Comparison of ENCODE assay signal across 11 mouse cellular contexts in the genomic region with DNA sequence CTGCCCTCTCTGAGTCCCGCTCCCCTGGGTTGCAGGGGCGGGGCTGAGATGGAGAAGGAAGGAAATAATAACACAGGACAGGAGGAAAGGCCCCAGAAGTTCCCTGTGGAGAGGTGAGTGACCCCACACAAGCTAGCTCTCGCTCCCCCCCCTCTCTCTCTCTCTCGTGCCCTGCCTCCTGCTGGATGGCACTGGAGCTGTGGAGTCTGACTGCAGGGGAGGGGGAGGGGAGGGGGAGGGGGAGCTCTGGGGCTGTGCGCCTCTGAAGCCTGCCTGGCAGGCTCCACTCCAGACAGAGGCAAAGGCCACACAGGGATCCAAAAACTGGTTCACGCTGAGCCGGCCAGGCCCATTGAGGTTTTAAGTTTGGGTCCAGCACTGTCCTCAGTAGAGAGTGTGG.
A peak's percentile ranks its signal among the peaks of the same experiment; 100 is the strongest.
DNase-seq lines count a peak whose midpoint lies in the region; ATAC-seq lines count a peak whose summit lies in the region.
"Had no signal": no experiment of that assay in that cellular context is flagged by ENCODE, and none has a peak within 500 bp of the region (broad histone marks: within the 10 kb centered on the region; RNA-seq: fewer than 3 reads in every experiment).

No protein-coding gene starts in this region.

- no peak for ATAC-seq in forebrain, embryonic 16.5 days
- ATAC-seq in lung, embryonic 15.5 days (ENCODE audit: borderline replicate concordance, extremely low read depth, low FRiP score, low TSS enrichment) = no peak
- no peak for ATAC-seq in forebrain, embryonic 12.5 days (ENCODE audit: low FRiP score)
- no peak for ATAC-seq in neural tube, embryonic 12.5 days (ENCODE audit: low FRiP score, low read depth)
- ATAC-seq in megakaryocyte-erythroid progenitor cell, adult 5-6 weeks (replicated peaks; ENCODE audit: low FRiP score, low TSS enrichment, poor library complexity, severe bottlenecking) = no peak

- peaks cover 13% of the 10 kb centered on the region for H3K27me3 ChIP-seq in forebrain, embryonic 10.5 days (ENCODE audit: poor library complexity, severe bottlenecking)
- no peaks in the 10 kb centered on the region for H3K27me3 ChIP-seq in forebrain, embryonic 16.5 days (replicated peaks; ENCODE audit: control insufficient read depth, insufficient read depth, low read length)
- no peaks in the 10 kb centered on the region for H3K27me3 ChIP-seq in lung, embryonic 15.5 days
- no peaks in the 10 kb centered on the region for H3K27me3 ChIP-seq in forebrain, embryonic 12.5 days
- H3K27me3 ChIP-seq in neural tube, embryonic 12.5 days (replicated peaks) = no peaks in the 10 kb centered on the region

- H3K4me3 ChIP-seq in forebrain, embryonic 10.5 days = no peak overlapping the region
- no peak overlapping the region for H3K4me3 ChIP-seq in forebrain, embryonic 16.5 days (replicated peaks; ENCODE audit: low read length)
- no peak overlapping the region for H3K4me3 ChIP-seq in lung, embryonic 15.5 days
- H3K4me3 ChIP-seq in forebrain, embryonic 12.5 days (replicated peaks) = no peak overlapping the region
- no peak overlapping the region for H3K4me3 ChIP-seq in neural tube, embryonic 12.5 days

- H3K27ac ChIP-seq in forebrain, embryonic 10.5 days = peak overlapping the region; percentile 69
- H3K27ac ChIP-seq in forebrain, embryonic 16.5 days (ENCODE audit: low read length) = no peak overlapping the region
- peak overlapping the region; percentile 24; the same call in 1 of the 2 replicates for H3K27ac ChIP-seq in lung, embryonic 15.5 days
- peak overlapping the region; percentile 43; the same call in 1 of the 2 replicates for H3K27ac ChIP-seq in forebrain, embryonic 12.5 days
- H3K27ac ChIP-seq in neural tube, embryonic 12.5 days = 0 out of 2 replicates have a peak overlapping the region, but pooled peaks have one; percentile 20

- H3K9me3 ChIP-seq in forebrain, embryonic 10.5 days = no peaks in the 10 kb centered on the region
- H3K9me3 ChIP-seq in forebrain, embryonic 16.5 days (ENCODE audit: control insufficient read depth, low read length) = no peaks in the 10 kb centered on the region
- H3K9me3 ChIP-seq in lung, embryonic 15.5 days = no peaks in the 10 kb centered on the region
- H3K9me3 ChIP-seq in forebrain, embryonic 12.5 days = no peaks in the 10 kb centered on the region
- no peaks in the 10 kb centered on the region for H3K9me3 ChIP-seq in neural tube, embryonic 12.5 days

- DNase-seq in forebrain, embryonic 10.5 days (ENCODE audit: extremely low spot score, low spot score) = peak; percentile 44
- no peak for DNase-seq in lung, postnatal 25 days (ENCODE audit: low spot score)
- DNase-seq in kidney, adult 11 months = no peak
- DNase-seq: heart, postnatal 36 days; lung, postnatal 10 days; thymus, postnatal 25 days had no signal

- WGBS in forebrain, embryonic 10.5 days = 10% methylated on average over 5 of the region's 7 CpGs
- 11% methylated on average over 7 of the region's 7 CpGs for WGBS in forebrain, embryonic 16.5 days
- WGBS in lung, embryonic 15.5 days = 30% methylated on average over 6 of the region's 7 CpGs
- WGBS in forebrain, embryonic 12.5 days = 10% methylated on average over 7 of the region's 7 CpGs
- WGBS in neural tube, embryonic 12.5 days = 17% methylated on average over 6 of the region's 7 CpGs

- H3K9ac ChIP-seq in forebrain, embryonic 16.5 days (replicated peaks; ENCODE audit: low read depth, low read length) = no peak overlapping the region
- H3K9ac ChIP-seq in lung, embryonic 15.5 days = no peak overlapping the region
- peak overlapping the region; percentile 29; the same call in 1 of the 2 replicates for H3K9ac ChIP-seq in forebrain, embryonic 12.5 days
- H3K9ac ChIP-seq in neural tube, embryonic 12.5 days = no peak overlapping the region

- H3K4me2 ChIP-seq in forebrain, embryonic 16.5 days (ENCODE audit: low read length) = no peak overlapping the region
- no peak overlapping the region for H3K4me2 ChIP-seq in lung, embryonic 15.5 days
- H3K4me2 ChIP-seq in forebrain, embryonic 12.5 days = no peak overlapping the region
- 0 out of 2 replicates have a peak overlapping the region, but pooled peaks have one; percentile 3 for H3K4me2 ChIP-seq in neural tube, embryonic 12.5 days (replicated peaks)

- H3K4me1 ChIP-seq in forebrain, embryonic 10.5 days = peaks cover 68% of the 10 kb centered on the region
- peaks cover 39% of the 10 kb centered on the region for H3K4me1 ChIP-seq in forebrain, embryonic 16.5 days (replicated peaks; ENCODE audit: control insufficient read depth, insufficient read depth, low read length)
- peaks cover 21% of the 10 kb centered on the region; the same call in 1 of the 2 replicates for H3K4me1 ChIP-seq in lung, embryonic 15.5 days
- H3K4me1 ChIP-seq in forebrain, embryonic 12.5 days = peaks cover 55% of the 10 kb centered on the region
- H3K4me1 ChIP-seq in neural tube, embryonic 12.5 days = peaks cover 39% of the 10 kb centered on the region

- H3K36me3 ChIP-seq in forebrain, embryonic 10.5 days (replicated peaks) = no peaks in the 10 kb centered on the region
- H3K36me3 ChIP-seq in forebrain, embryonic 16.5 days (ENCODE audit: control insufficient read depth, insufficient read depth) = no peaks in the 10 kb centered on the region
- H3K36me3 ChIP-seq in lung, embryonic 15.5 days = no peaks in the 10 kb centered on the region
- no peaks in the 10 kb centered on the region for H3K36me3 ChIP-seq in forebrain, embryonic 12.5 days (replicated peaks)
- no peaks in the 10 kb centered on the region for H3K36me3 ChIP-seq in neural tube, embryonic 12.5 days
